Mouse (Mus musculus): ENCODE measurements at regions not wholly inside any gene's neighbourhood (a gene's known extent, or its start where the extent isn't known, plus 50 kb on each side); places are given as distances from the start of the nearest gene placed in this dataset.

- H3K36me3 ChIP-seq (replicated peaks): no peaks in the 10 kb centered on the region
- WGBS: 95% methylated on average over 3 of the region's 3 CpGs
- H3K27me3 ChIP-seq (ENCODE audit: poor library complexity, severe bottlenecking): no peaks in the 10 kb centered on the region
- H3K9me3 ChIP-seq: no peaks in the 10 kb centered on the region
- H3K4me1 ChIP-seq: no peaks in the 10 kb centered on the region
- DNase-seq (ENCODE audit: extremely low spot score, low spot score): no peak
- H3K27ac ChIP-seq: no peak overlapping the region
- H3K4me3 ChIP-seq: no peak overlapping the region
These were observed 153.8 kb downstream of the Lmbrd1 start for GRCm38 (mm10) chr1:24832246-24832645.

- Histone ChIP-seq H3K27me3 (ENCODE audit: poor library complexity, severe bottlenecking) (no peaks in the 10 kb centered on the region), H3K27ac (no peak overlapping the region), H3K36me3 (replicated peaks) (no peaks in the 10 kb centered on the region), H3K4me1 (no peaks in the 10 kb centered on the region), H3K4me3 (no peak overlapping the region), H3K9me3 (no peaks in the 10 kb centered on the region)
- no peak for DNase-seq (ENCODE audit: extremely low spot score, low spot score)
- 85% methylated on average over 7 of the region's 7 CpGs for WGBS
These were observed 188.4 kb downstream of the Lmbrd1 start for GRCm38 (mm10) chr1:24866877-24867276.

- Histone ChIP-seq H3K36me3 (replicated peaks) (no peaks in the 10 kb centered on the region), H3K9me3 (no peaks in the 10 kb centered on the region), H3K4me3 (no peak overlapping the region), H3K27ac (no peak overlapping the region), H3K27me3 (ENCODE audit: poor library complexity, severe bottlenecking) (no peaks in the 10 kb centered on the region), H3K4me1 (no peaks in the 10 kb centered on the region)
- WGBS: 90% methylated on average over 12 of the region's 12 CpGs
- DNase-seq (ENCODE audit: extremely low spot score, low spot score): no peak
These were observed 191.3 kb downstream of the Lmbrd1 start for GRCm38 (mm10) chr1:24869772-24870171.

GRCm38 (mm10) chr1:24870685-24871417 is 192.4 kb downstream of the Lmbrd1 start:
- H3K27me3 ChIP-seq (ENCODE audit: poor library complexity, severe bottlenecking): no peaks in the 10 kb centered on the region
- H3K9me3 ChIP-seq: no peaks in the 10 kb centered on the region
- no peaks in the 10 kb centered on the region for H3K36me3 ChIP-seq (replicated peaks)
- DNase-seq (ENCODE audit: extremely low spot score, low spot score): no peak
- no peak overlapping the region for H3K4me3 ChIP-seq
- H3K27ac ChIP-seq: no peak overlapping the region
- WGBS: 81% methylated on average over 7 of the region's 7 CpGs
- no peaks in the 10 kb centered on the region for H3K4me1 ChIP-seq

GRCm38 (mm10) chr1:24877014-24877413 is 198.6 kb downstream of the Lmbrd1 start:
- Histone ChIP-seq H3K36me3 (replicated peaks) (no peaks in the 10 kb centered on the region), H3K4me1 (no peaks in the 10 kb centered on the region), H3K4me3 (no peak overlapping the region), H3K9me3 (no peaks in the 10 kb centered on the region), H3K27ac (no peak overlapping the region), H3K27me3 (ENCODE audit: poor library complexity, severe bottlenecking) (no peaks in the 10 kb centered on the region)
- DNase-seq (ENCODE audit: extremely low spot score, low spot score): no peak

GRCm38 (mm10) chr1:24883638-24884037 is 205.2 kb downstream of the Lmbrd1 start:
- H3K4me3 ChIP-seq: no peak overlapping the region
- no peaks in the 10 kb centered on the region for H3K4me1 ChIP-seq
- H3K9me3 ChIP-seq: no peaks in the 10 kb centered on the region
- H3K27ac ChIP-seq: no peak overlapping the region
- no peaks in the 10 kb centered on the region for H3K27me3 ChIP-seq (ENCODE audit: poor library complexity, severe bottlenecking)
- H3K36me3 ChIP-seq (replicated peaks): no peaks in the 10 kb centered on the region
- DNase-seq (ENCODE audit: extremely low spot score, low spot score): no peak

GRCm38 (mm10) chr1:24901278-24901677 is 222.8 kb downstream of the Lmbrd1 start:
- 36% methylated on average over 2 of the region's 2 CpGs for WGBS

GRCm38 (mm10) chr1:24938303-24939263 is 260.2 kb downstream of the Lmbrd1 start:
- no peak overlapping the region for H3K4me3 ChIP-seq
- H3K9me3 ChIP-seq: no peaks in the 10 kb centered on the region
- no peak for DNase-seq (ENCODE audit: extremely low spot score, low spot score)
- no peaks in the 10 kb centered on the region for H3K27me3 ChIP-seq (ENCODE audit: poor library complexity, severe bottlenecking)
- H3K27ac ChIP-seq: peak overlapping the region; percentile 56; the same call in 1 of the 2 replicates
- 44% methylated on average over 3 of the region's 3 CpGs for WGBS
- no peaks in the 10 kb centered on the region for H3K36me3 ChIP-seq (replicated peaks)
- peaks cover 18% of the 10 kb centered on the region for H3K4me1 ChIP-seq

More at GRCm38 (mm10) chr1:24901278-24901677, 222.8 kb downstream of the Lmbrd1 start:
- no peaks in the 10 kb centered on the region for H3K4me1 ChIP-seq
- peak; percentile 49 for DNase-seq (ENCODE audit: extremely low spot score, low spot score)
- H3K9me3 ChIP-seq: no peaks in the 10 kb centered on the region
- H3K27ac ChIP-seq: no peak overlapping the region
- H3K27me3 ChIP-seq (ENCODE audit: poor library complexity, severe bottlenecking): no peaks in the 10 kb centered on the region
- no peaks in the 10 kb centered on the region for H3K36me3 ChIP-seq (replicated peaks)
- no peak overlapping the region for H3K4me3 ChIP-seq

- Histone ChIP-seq H3K27ac (no peak overlapping the region), H3K27me3 (ENCODE audit: poor library complexity, severe bottlenecking) (no peaks in the 10 kb centered on the region), H3K4me1 (peaks cover 19% of the 10 kb centered on the region), H3K9me3 (no peaks in the 10 kb centered on the region), H3K36me3 (replicated peaks) (no peaks in the 10 kb centered on the region), H3K4me3 (no peak overlapping the region)
- no peak for DNase-seq (ENCODE audit: extremely low spot score, low spot score)
- WGBS: 91% methylated on average over 8 of the region's 8 CpGs
These were observed 264.4 kb downstream of the Lmbrd1 start for GRCm38 (mm10) chr1:24942757-24943296.

GRCm38 (mm10) chr1:24943451-24943850 is 265.0 kb downstream of the Lmbrd1 start:
- no peak overlapping the region for H3K27ac ChIP-seq

GRCm38 (mm10) chr1:24972681-24973080 is 294.3 kb downstream of the Lmbrd1 start:
- Histone ChIP-seq H3K9me3 (no peaks in the 10 kb centered on the region), H3K4me3 (no peak overlapping the region), H3K4me1 (no peaks in the 10 kb centered on the region), H3K36me3 (replicated peaks) (no peaks in the 10 kb centered on the region), H3K27me3 (ENCODE audit: poor library complexity, severe bottlenecking) (no peaks in the 10 kb centered on the region), H3K27ac (no peak overlapping the region)
- no peak for DNase-seq (ENCODE audit: extremely low spot score, low spot score)
- WGBS: 93% methylated on average over 2 of the region's 2 CpGs

More at GRCm38 (mm10) chr1:24943451-24943850, 265.0 kb downstream of the Lmbrd1 start:
- Histone ChIP-seq H3K27me3 (ENCODE audit: poor library complexity, severe bottlenecking) (no peaks in the 10 kb centered on the region), H3K36me3 (replicated peaks) (no peaks in the 10 kb centered on the region), H3K4me3 (no peak overlapping the region), H3K9me3 (no peaks in the 10 kb centered on the region), H3K4me1 (peaks cover 13% of the 10 kb centered on the region)
- no peak for DNase-seq (ENCODE audit: extremely low spot score, low spot score)
- 27% methylated on average over 2 of the region's 2 CpGs for WGBS

GRCm38 (mm10) chr1:25008456-25009169 is 330.2 kb downstream of the Lmbrd1 start:
- Histone ChIP-seq H3K36me3 (replicated peaks) (no peaks in the 10 kb centered on the region), H3K27me3 (ENCODE audit: poor library complexity, severe bottlenecking) (no peaks in the 10 kb centered on the region), H3K27ac (no peak overlapping the region), H3K9me3 (no peaks in the 10 kb centered on the region), H3K4me3 (no peak overlapping the region), H3K4me1 (no peaks in the 10 kb centered on the region)
- 87% methylated on average over 8 of the region's 8 CpGs for WGBS
- DNase-seq (ENCODE audit: extremely low spot score, low spot score): no peak
